Mouse (Mus musculus) layer of hippocampus, adult 9-10 months (tissue): ENCODE data around the gene Slc41a3.
A peak's percentile ranks its signal among the peaks of the same experiment; 100 is the strongest.

ENCODE experiments used
- DNase-seq: peaks from one replicate; pipeline ENCODE4 v3.0.0; 2022; ENCODE audit warnings: low spot score

Slc41a3 gene

GRCm38 (mm10) chr6:90598197-90598596, 6.3 kb upstream of the Slc41a3 start:
- DNase-seq, result no peak

GRCm38 (mm10) chr6:90600351-90600750, 4.2 kb upstream of the Slc41a3 start:
- DNase-seq, result no peak

GRCm38 (mm10) chr6:90601736-90602135, 2.8 kb upstream of the Slc41a3 start:
- no peak for DNase-seq

GRCm38 (mm10) chr6:90602304-90602703, 2.2 kb upstream of the Slc41a3 start:
- DNase-seq, result no peak

- DNase-seq, result no peak
Measured at GRCm38 (mm10) chr6:90603126-90603525, 1.4 kb upstream of the Slc41a3 start.

- DNase-seq, result no peak
Measured at GRCm38 (mm10) chr6:90604130-90604529, 395 bp upstream of the Slc41a3 start.

GRCm38 (mm10) chr6:90605298-90605665, 757 bp downstream of the Slc41a3 start:
- DNase-seq, result no peak

GRCm38 (mm10) chr6:90606538-90606937, 2.0 kb downstream of the Slc41a3 start:
- DNase-seq, result peak; percentile 41

GRCm38 (mm10) chr6:90607196-90607595, 2.7 kb downstream of the Slc41a3 start:
- DNase-seq, result no peak

GRCm38 (mm10) chr6:90608186-90608585, 3.7 kb downstream of the Slc41a3 start:
- no peak for DNase-seq

GRCm38 (mm10) chr6:90610248-90610647, 5.7 kb downstream of the Slc41a3 start:
- no peak for DNase-seq

- DNase-seq, result no peak
Measured at GRCm38 (mm10) chr6:90613277-90613676, 8.8 kb downstream of the Slc41a3 start.

GRCm38 (mm10) chr6:90615362-90615761, 10.8 kb downstream of the Slc41a3 start:
- no peak for DNase-seq

- DNase-seq, result no peak
Measured at GRCm38 (mm10) chr6:90615991-90616390, 11.5 kb downstream of the Slc41a3 start.

- no peak for DNase-seq
Measured at GRCm38 (mm10) chr6:90616481-90616880, 12.0 kb downstream of the Slc41a3 start.

- DNase-seq, result no peak
Measured at GRCm38 (mm10) chr6:90618274-90618673, 13.7 kb downstream of the Slc41a3 start.

- DNase-seq, result no peak
Measured at GRCm38 (mm10) chr6:90618821-90619636, 14.5 kb downstream of the Slc41a3 start.

GRCm38 (mm10) chr6:90619936-90620335, 15.4 kb downstream of the Slc41a3 start:
- DNase-seq, result no peak

GRCm38 (mm10) chr6:90620791-90621583, 16.5 kb downstream of the Slc41a3 start:
- no peak for DNase-seq

GRCm38 (mm10) chr6:90621584-90621890, 17.0 kb downstream of the Slc41a3 start:
- DNase-seq, result no peak

GRCm38 (mm10) chr6:90622758-90623455, 18.4 kb downstream of the Slc41a3 start:
- DNase-seq, result no peak

GRCm38 (mm10) chr6:90623456-90623836, 18.9 kb downstream of the Slc41a3 start:
- DNase-seq, result no peak

- DNase-seq, result no peak
Measured at GRCm38 (mm10) chr6:90624184-90624583, 19.7 kb downstream of the Slc41a3 start.
